ENCODE assay signal across 26 mouse cellular contexts in the genomic region with DNA sequence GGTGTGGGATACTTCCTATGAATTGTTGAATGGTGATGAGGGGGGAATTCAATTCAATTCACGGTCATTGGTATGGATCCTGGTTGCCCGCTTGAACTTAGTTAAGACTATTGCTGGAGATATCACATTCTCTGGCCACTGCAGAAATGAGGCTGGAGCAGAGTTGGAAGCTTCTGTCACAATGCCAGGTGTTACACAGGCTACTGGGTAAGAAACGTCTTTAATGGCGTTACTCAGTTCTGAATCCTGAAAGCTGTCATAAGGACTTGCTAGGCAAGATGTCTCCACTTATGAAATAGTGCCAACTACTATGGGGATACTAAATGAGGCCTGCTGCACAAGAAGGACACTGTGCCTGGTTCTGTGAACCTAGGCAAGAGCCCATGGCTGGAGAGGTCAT.
"Had no signal": no experiment of that assay in that cellular context is flagged by ENCODE, and none has a peak within 500 bp of the region (broad histone marks: within the 10 kb centered on the region; RNA-seq: fewer than 3 reads in every experiment).

No protein-coding gene starts in this region.

- H3K36me3 ChIP-seq: intestine, embryonic 15.5 days; liver, embryonic 13.5 days; liver, embryonic 15.5 days had no signal

- DNase-seq: gastrocnemius, adult 2 months; gastrocnemius, postnatal 10 days; gastrocnemius, postnatal 25 days; heart, adult 2 months; heart, postnatal 4 days; kidney, adult 18-20 months; kidney, adult 8-10 months; kidney, postnatal 10 days; kidney, postnatal 25 days; kidney, postnatal 4 days; liver; liver, embryonic 13.5 days had no signal

- H3K4me2 ChIP-seq: heart, embryonic 11.5 days; heart, embryonic 13.5 days; heart, embryonic 15.5 days; hindbrain, embryonic 13.5 days; intestine, embryonic 15.5 days; limb, embryonic 12.5 days; liver, embryonic 11.5 days; liver, embryonic 13.5 days; liver, embryonic 15.5 days had no signal

- H3K9ac ChIP-seq: heart, embryonic 13.5 days; heart, embryonic 15.5 days; hindbrain, embryonic 13.5 days; intestine, embryonic 15.5 days; limb, embryonic 12.5 days; liver, embryonic 13.5 days; liver, embryonic 15.5 days had no signal

- H3K9me3 ChIP-seq: heart, embryonic 15.5 days; hindbrain, embryonic 13.5 days; intestine, embryonic 15.5 days; limb, embryonic 10.5 days; liver, embryonic 13.5 days; liver, embryonic 15.5 days had no signal

- H3K27ac ChIP-seq: gastrocnemius, adult 2 months; heart, adult 2 months; heart, embryonic 13.5 days; heart, embryonic 15.5 days; hindbrain, embryonic 10.5 days; hindbrain, embryonic 13.5 days; intestine, embryonic 15.5 days; layer of hippocampus, adult 2 months; left cerebral cortex, adult 2 months; limb, embryonic 10.5 days; limb, embryonic 12.5 days; liver, embryonic 13.5 days; liver, embryonic 15.5 days had no signal

- H3K27me3 ChIP-seq: heart, embryonic 13.5 days; heart, embryonic 15.5 days; hindbrain, embryonic 13.5 days; intestine, embryonic 15.5 days; limb, embryonic 12.5 days; liver, embryonic 13.5 days; liver, embryonic 15.5 days had no signal

- H3K4me1 ChIP-seq: heart, embryonic 13.5 days; heart, embryonic 15.5 days; hindbrain, embryonic 10.5 days; intestine, embryonic 15.5 days; limb, embryonic 10.5 days; limb, embryonic 12.5 days; liver, embryonic 13.5 days; liver, embryonic 15.5 days had no signal

- ATAC-seq: inflammation-experienced regulatory T-cells, adult 6 months; intestine, embryonic 15.5 days; intestine, postnatal 0 days had no signal

- H3K4me3 ChIP-seq: gastrocnemius, adult 2 months; heart, adult 2 months; heart, embryonic 13.5 days; heart, embryonic 15.5 days; hindbrain, embryonic 10.5 days; hindbrain, embryonic 13.5 days; intestine, embryonic 15.5 days; layer of hippocampus, adult 2 months; left cerebral cortex, adult 2 months; limb, embryonic 10.5 days; limb, embryonic 12.5 days; liver, embryonic 13.5 days; liver, embryonic 15.5 days had no signal
